Mouse (Mus musculus) embryonic facial prominence, embryonic 14.5 days (tissue): ENCODE results near the gene Frat1. TPM values are rescaled to one million over a fixed set of nuclear protein-coding genes. Genes with fewer than 3 reads are reported as not detected.

Experiments used
- ATAC-seq: fragments of 200-750 bp; cut with Nextera tagmentation; 2 replicates; pipeline ENCODE4 v1.8.0; 2017; ENCODE audit warnings: low read depth, moderate number of reproducible peaks, moderate TSS enrichment
- DNase-seq: peaks from one replicate; pipeline ENCODE4 v3.0.0-alpha.2; 2015; ENCODE audit warnings: low spot score
- H3K27ac ChIP-seq: fragments of 300-500 bp; sonication (generic); replicated peaks from 2 replicates; pipeline ENCODE4 v1.5.1; 2014; ENCODE audit warnings: low read depth, mild to moderate bottlenecking, low read length, moderate library complexity
- H3K27me3 ChIP-seq: fragments of 300-500 bp; sonication (generic); replicated peaks from 2 replicates; pipeline ENCODE4 v1.6.1; 2014; ENCODE audit warnings: low read length; ENCODE audit not compliant: control insufficient read depth, insufficient read depth
- H3K36me3 ChIP-seq: fragments of 300-500 bp; sonication (generic); 2 replicates; pipeline ENCODE4 v1.6.1; 2014; ENCODE audit warnings: low read length, mixed read lengths; ENCODE audit not compliant: control insufficient read depth, insufficient read depth
- H3K4me1 ChIP-seq: fragments of 300-500 bp; sonication (generic); 2 replicates; pipeline ENCODE4 v1.6.1; 2014; ENCODE audit warnings: antibody characterized with exemption, low read length; ENCODE audit not compliant: control insufficient read depth, insufficient read depth
- H3K4me2 ChIP-seq: fragments of 300-500 bp; sonication (generic); 2 replicates; pipeline ENCODE4 v1.6.1; 2014; ENCODE audit warnings: low read depth, mild to moderate bottlenecking, low read length, moderate library complexity, mixed read lengths
- H3K4me3 ChIP-seq: fragments of 300-500 bp; sonication (generic); 2 replicates; pipeline ENCODE4 v1.5.1; 2014; ENCODE audit warnings: low read depth, mild to moderate bottlenecking, low read length
- H3K9ac ChIP-seq: fragments of 300-500 bp; sonication (generic); 2 replicates; pipeline ENCODE4 v1.6.1; 2014; ENCODE audit warnings: low read depth, mild to moderate bottlenecking, low read length, moderate library complexity, mixed read lengths
- H3K9me3 ChIP-seq: fragments of 300-500 bp; sonication (generic); 2 replicates; pipeline ENCODE4 v1.6.1; 2016; ENCODE audit warnings: low read length; ENCODE audit not compliant: control insufficient read depth
- WGBS: fragments of 180-500 bp; shearing (Covaris S2); extraction: QIAGEN DNeasy Blood & Tissue Kit; methylation state at CpG from one replicate; pipeline ENCODE4 v1.1.7; 2014; 5-methylcytosine and 5-hydroxymethylcytosine counted together
- polyA plus RNA-seq: library from polyadenylated mRNA; unstranded; fragments of >200 nt; fragmentation: Nextera tagmentation; extraction: Ambion mirVana; gene quantifications from 2 replicates; pipeline ENCODE4 v1.2.1, GENCODE M21; 2014

The Frat1 gene
- polyA plus RNA-seq, 1 experiment from 2014 or later: 4.5 TPM

DNA sequence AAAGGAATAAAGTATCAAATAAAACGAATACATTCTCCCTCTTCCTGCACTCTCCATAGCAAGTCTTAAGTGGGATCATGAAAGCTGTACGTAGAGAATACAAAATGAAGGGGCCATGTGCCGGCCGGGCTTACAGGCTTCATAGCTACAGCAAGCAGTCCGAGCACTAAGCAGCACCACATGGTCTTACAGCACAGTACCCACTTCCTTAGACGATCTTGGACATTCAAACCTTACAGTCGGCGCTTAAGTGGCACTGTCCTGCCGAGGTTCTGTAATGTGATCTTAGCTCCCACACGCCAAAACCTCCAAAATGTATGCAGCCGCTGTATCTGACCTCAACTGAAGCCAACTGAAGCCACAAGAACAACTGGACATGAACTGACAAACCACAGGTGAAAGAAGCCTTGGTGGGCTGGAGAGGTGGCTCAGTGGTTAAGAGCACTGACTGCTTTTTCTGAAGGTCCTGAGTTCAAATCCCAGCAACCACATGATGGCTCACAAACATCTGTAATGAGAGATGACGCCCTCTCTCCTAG, 32.9 kb upstream of the Frat1 start:
- Histone ChIP-seq H3K9ac (no peak overlapping the region), H3K4me3 (no peak overlapping the region), H3K27ac (0 out of 2 replicates have a peak overlapping the region, but pooled peaks have one; percentile 23), H3K36me3 (no peaks in the 10 kb centered on the region), H3K4me1 (peaks cover 17% of the 10 kb centered on the region), H3K9me3 (no peaks in the 10 kb centered on the region), H3K4me2 (peak overlapping the region; percentile 25; the same call in 1 of the 2 replicates), H3K27me3 (no peaks in the 10 kb centered on the region)
- no peak for ATAC-seq
- 52% methylated on average over 12 of the region's 12 CpGs for WGBS
- DNase-seq: peak; percentile 28

DNA sequence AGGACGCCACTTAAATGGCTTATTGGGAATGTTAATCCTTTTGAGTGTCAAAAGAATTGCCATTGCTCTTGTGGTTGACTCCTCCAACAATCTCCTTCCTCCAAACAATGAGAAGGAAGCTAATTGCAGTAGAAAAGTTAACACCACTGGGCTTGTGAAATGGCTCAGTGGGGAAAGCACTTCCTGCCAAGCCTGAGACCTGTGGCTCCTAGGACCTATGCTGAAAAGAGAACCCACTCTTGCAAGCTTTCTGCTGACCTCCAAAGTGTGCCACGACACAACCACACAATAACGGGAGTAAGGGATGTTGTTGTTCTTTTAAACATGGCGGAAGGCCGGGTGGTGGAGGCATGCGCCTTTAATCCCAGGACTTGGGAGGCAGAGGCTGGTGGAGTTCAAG, 32.2 kb upstream of the Frat1 start:
- H3K4me1 ChIP-seq: peaks cover 17% of the 10 kb centered on the region
- no peak overlapping the region for H3K27ac ChIP-seq
- H3K27me3 ChIP-seq: no peaks in the 10 kb centered on the region
- no peaks in the 10 kb centered on the region for H3K9me3 ChIP-seq
- no peaks in the 10 kb centered on the region for H3K36me3 ChIP-seq
- no peak overlapping the region for H3K4me2 ChIP-seq
- DNase-seq: no peak
- ATAC-seq: no peak
- 87% methylated on average over 6 of the region's 6 CpGs for WGBS
- H3K4me3 ChIP-seq: no peak overlapping the region
- H3K9ac ChIP-seq: no peak overlapping the region

DNA sequence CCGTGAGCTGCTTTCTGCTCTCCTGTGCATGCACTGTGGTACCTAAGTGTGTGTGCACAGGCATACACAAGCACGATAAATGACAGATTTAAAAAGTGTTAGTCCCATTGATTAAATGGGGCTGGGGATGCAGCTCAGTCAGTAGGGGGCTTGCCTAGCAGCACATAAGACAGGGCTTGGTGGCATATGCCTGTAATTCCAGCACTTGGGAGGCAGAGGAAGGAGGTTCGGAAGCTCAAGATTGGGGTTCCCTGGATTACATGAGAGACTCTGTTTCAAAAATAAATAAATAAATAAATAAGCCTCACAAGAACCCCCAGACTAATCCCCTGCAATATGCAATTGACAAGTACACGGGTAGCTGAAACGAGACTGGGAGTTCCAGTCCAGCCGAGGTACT, 29.3 kb upstream of the Frat1 start:
- H3K27ac ChIP-seq: no peak overlapping the region
- peak overlapping the region; percentile 70 for H3K4me3 ChIP-seq
- no peak for ATAC-seq
- no peaks in the 10 kb centered on the region for H3K27me3 ChIP-seq
- peaks cover 17% of the 10 kb centered on the region for H3K4me1 ChIP-seq
- H3K36me3 ChIP-seq: no peaks in the 10 kb centered on the region
- DNase-seq: no peak
- no peaks in the 10 kb centered on the region for H3K9me3 ChIP-seq
- WGBS: 51% methylated on average over 6 of the region's 6 CpGs
- H3K4me2 ChIP-seq: peak overlapping the region; percentile 75
- H3K9ac ChIP-seq: 0 out of 2 replicates have a peak overlapping the region, but pooled peaks have one; percentile 85

DNA sequence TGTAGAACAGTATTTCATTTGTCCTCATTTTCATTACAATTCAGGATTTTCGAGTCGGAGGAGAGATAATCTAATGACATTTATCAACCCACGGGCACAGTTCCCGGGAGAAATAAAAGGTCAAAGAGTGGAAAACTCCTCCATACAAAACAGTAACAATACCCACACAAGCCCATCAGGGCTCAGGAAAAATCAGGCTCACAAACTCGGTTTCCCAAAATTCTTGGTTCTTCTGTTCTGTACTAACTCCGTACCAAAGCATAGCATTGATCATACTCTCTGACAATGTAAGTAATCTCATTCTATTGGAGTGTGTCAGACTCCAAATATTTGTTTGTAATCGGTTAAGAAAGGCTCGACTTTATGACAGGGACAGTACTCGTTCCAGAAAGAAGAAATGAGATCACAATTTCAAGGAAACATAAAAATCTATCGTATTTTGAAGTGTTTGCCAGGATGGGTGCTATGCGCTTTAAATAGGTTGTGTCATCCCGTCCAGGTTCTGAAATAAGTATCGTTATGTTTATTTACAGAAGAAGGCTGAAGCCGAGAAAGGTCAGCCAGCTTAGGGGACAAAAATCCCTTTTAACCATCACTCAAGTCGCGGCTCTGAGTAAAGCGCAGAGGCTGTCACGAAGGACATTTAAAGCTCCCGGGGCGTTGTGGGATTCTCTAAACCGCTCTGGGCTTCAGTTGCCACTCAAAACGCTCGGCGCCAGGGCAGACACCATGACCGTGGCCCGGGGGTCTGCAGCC, 28.6 kb upstream of the Frat1 start:
- ATAC-seq (no peak), DNase-seq (no peak)
- Histone ChIP-seq H3K4me2 (peak overlapping the region; percentile 75), H3K9me3 (no peaks in the 10 kb centered on the region), H3K4me3 (peak overlapping the region; percentile 70), H3K4me1 (peaks cover 12% of the 10 kb centered on the region), H3K9ac (peak overlapping the region; percentile 85), H3K27me3 (no peaks in the 10 kb centered on the region), H3K27ac (no peak overlapping the region; the same call in 1 of the 2 replicates), H3K36me3 (no peaks in the 10 kb centered on the region)
- WGBS: 5% methylated on average over 26 of the region's 26 CpGs

DNA sequence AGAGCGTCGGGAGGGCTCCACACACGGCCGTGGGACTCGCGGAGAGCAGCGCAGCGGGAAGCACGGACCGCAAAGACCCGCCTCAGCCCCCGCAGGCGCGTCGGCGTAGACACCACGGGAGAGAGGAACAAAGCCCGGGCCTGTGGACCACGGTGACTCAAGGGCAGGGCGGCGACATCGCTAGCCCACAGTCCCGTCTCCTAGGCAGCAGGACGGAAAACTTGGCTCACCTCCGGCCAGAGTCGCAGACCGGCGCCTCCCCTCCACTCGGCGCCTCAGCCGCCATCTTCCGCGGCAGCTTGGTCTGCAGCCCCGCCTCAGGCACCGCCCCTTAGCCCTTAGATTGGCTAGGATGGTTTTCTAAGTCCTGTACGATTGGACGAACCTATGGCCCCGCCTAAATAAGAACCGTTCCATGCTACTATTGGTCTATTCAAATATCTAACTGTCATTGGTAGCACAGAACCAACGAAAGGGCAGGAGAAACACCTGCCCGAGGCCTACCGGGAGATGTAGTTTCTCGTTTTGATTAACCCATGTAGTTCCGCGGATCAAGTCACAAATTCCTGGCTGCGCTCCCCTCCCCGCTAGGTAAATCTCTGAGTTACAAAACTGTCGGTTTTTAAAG, 27.9 kb upstream of the Frat1 start, which contains the start of gene Arhgap19:
TSS of gene Arhgap19 (minus strand) at position 306 of the 628 bp plus-strand sequence.
- H3K27ac ChIP-seq: no peak within 1 kb of the TSS; the same call in 1 of the 2 replicates
- peak; percentile 100 for ATAC-seq
- peaks cover 11% of the 10 kb centered on the region; the same call in 1 of the 2 replicates for H3K4me1 ChIP-seq
- no peaks in the 10 kb centered on the region for H3K36me3 ChIP-seq
- H3K9ac ChIP-seq: peak within 1 kb of the TSS; percentile 85
- peak within 1 kb of the TSS; percentile 70 for H3K4me3 ChIP-seq
- under 1% methylated on average over 25 of the region's 48 CpGs for WGBS
- H3K4me2 ChIP-seq: peak within 1 kb of the TSS; percentile 75
- no peaks in the 10 kb centered on the region for H3K27me3 ChIP-seq
- DNase-seq: peak; percentile 99
- H3K9me3 ChIP-seq: no peaks in the 10 kb centered on the region

DNA sequence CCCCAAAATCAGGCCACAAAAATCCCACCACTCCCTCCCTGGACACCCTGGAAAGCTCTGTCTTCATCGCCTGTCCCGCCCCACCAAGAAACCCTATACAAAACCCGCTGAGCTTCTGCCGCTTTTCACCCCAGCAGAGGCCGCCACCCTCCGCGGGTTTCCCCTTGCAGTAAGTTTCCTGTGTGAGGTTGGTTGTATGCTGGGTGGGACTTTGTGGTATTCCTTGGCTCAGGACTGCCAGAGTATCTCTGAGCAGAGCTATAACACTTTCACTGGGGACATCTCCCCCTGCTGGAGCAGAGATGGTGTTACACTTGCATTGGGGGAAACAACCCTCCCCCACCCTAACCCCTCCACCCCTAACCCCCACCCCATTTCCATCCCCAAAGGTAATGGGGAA, 26.4 kb upstream of the Frat1 start:
- no peaks in the 10 kb centered on the region for H3K36me3 ChIP-seq
- H3K9ac ChIP-seq: no peak overlapping the region
- peak; percentile 58 for DNase-seq
- no peak overlapping the region for H3K4me2 ChIP-seq
- no peak overlapping the region for H3K4me3 ChIP-seq
- H3K27ac ChIP-seq: no peak overlapping the region
- WGBS: 39% methylated on average over 7 of the region's 7 CpGs
- H3K27me3 ChIP-seq: no peaks in the 10 kb centered on the region
- ATAC-seq: no peak
- no peaks in the 10 kb centered on the region for H3K9me3 ChIP-seq
- H3K4me1 ChIP-seq: 0 out of 2 replicates have a peak, but pooled peaks cover 5% of the 10 kb centered on the region

DNA sequence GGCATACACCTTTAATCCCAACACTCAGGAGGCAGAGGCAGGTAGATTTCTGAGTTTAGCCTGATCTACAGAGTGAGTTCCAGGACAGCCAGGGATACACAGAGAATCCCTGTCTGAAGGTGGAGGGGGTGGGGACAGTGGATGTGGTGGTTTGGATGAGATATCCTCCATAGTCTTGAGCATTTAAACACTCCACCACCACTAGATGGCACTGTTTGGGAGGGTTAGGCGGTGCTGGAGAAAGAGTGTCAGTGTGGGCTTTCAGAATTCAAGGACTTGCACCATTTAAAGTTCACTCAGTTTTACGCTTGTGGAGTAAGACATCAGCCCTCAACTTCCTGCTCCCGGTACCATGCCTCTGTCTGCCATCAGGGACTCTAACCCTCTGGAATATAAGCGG, 23.9 kb upstream of the Frat1 start:
- Histone ChIP-seq H3K4me3 (no peak overlapping the region), H3K9me3 (no peaks in the 10 kb centered on the region), H3K27ac (no peak overlapping the region), H3K4me1 (no peaks in the 10 kb centered on the region), H3K4me2 (no peak overlapping the region), H3K36me3 (no peaks in the 10 kb centered on the region), H3K9ac (no peak overlapping the region), H3K27me3 (no peaks in the 10 kb centered on the region)
- 86% methylated on average over 4 of the region's 4 CpGs for WGBS
- ATAC-seq (no peak), DNase-seq (no peak)

DNA sequence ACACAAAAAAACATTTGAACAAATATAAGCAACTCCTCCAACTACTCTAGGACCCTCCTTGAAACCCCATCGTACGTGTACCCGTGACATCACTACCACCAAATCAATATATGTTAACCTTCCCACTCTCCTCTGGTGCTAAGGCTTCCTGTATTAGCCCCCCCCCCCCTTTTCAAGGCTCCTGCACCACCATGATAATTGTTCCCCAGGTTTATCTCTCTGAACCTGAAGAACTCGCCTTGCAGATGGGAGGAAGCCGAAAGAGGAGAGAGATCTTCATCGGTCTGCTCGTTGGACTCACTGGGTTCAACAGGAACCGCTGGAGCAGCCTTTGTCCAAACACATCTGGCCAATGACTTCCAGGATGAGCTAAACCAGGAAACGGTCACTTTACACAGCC, 22.3 kb upstream of the Frat1 start:
- Histone ChIP-seq H3K27me3 (no peaks in the 10 kb centered on the region), H3K36me3 (no peaks in the 10 kb centered on the region), H3K27ac (no peak overlapping the region), H3K9ac (no peak overlapping the region), H3K4me1 (no peaks in the 10 kb centered on the region), H3K4me2 (no peak overlapping the region), H3K9me3 (no peaks in the 10 kb centered on the region), H3K4me3 (no peak overlapping the region)
- DNase-seq: no peak
- ATAC-seq: no peak
- WGBS: 89% methylated on average over 9 of the region's 9 CpGs
